ENCODE assay signal across 9 mouse cellular contexts in the genomic region with DNA sequence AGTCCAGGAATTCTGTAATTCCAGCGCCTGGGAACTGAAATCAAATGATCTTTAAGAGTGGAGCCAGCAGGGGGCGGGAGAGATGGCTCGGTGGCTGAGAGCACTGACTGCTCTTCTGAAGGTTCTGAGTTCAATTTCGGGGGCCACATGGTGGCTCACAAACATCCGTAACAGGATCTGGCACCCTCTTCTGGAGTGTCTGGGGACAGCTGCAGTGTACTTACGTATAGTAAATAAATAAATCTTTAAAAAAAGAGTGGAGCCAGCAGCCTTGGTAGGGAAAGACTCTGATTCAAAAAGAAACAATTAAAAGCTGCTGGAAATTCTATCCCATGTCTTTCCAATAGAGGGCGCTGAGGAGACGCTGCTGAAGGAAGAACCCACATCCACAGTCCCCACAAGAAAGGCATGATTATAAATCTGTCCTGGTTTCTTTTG. TPM values are rescaled to one million over a fixed set of nuclear protein-coding genes. Genes with fewer than 3 reads are reported as not detected.
DNase-seq lines count a peak whose midpoint lies in the region; ATAC-seq and TF ChIP-seq lines count a peak whose summit lies in the region.
"Had no signal": no experiment of that assay in that cellular context is flagged by ENCODE, and none has a peak within 500 bp of the region (broad histone marks: within the 10 kb centered on the region; RNA-seq: fewer than 3 reads in every experiment).

No protein-coding gene starts in this region.

- TF ChIP-seq POLR2A in thymus, adult 2 months (IDR thresholded peaks at IDR 0.05; ENCODE audit: control insufficient read depth, extremely low read depth, insufficient read depth, low read length, poor library complexity): no peak

- DNase-seq in heart, adult 9 months (ENCODE audit: low spot score in 2 of 2): no peak
- DNase-seq in thymus, adult 2 months: peak; percentile 13
- no peak for DNase-seq in thymus, adult 18-20 months
- DNase-seq in cerebellum, postnatal 14 days: peak; percentile 53 to 61
- peak; percentile 66 to 73 for DNase-seq in kidney, postnatal 4 days
- peak; percentile 32 for DNase-seq in thymus, postnatal 14 days

- no peaks in the 10 kb centered on the region for H3K9me3 ChIP-seq in heart, embryonic 13.5 days
- H3K9me3 ChIP-seq in forebrain, embryonic 12.5 days: no peaks in the 10 kb centered on the region
- H3K9me3 ChIP-seq: liver, embryonic 15.5 days had no signal

- no peaks in the 10 kb centered on the region for H3K36me3 ChIP-seq in heart, embryonic 13.5 days
- no peaks in the 10 kb centered on the region for H3K36me3 ChIP-seq in thymus, adult 2 months (ENCODE audit: control insufficient read depth, insufficient read depth, low read length)
- no peaks in the 10 kb centered on the region for H3K36me3 ChIP-seq in forebrain, embryonic 12.5 days (replicated peaks)
- H3K36me3 ChIP-seq: liver, embryonic 15.5 days had no signal

- no peaks in the 10 kb centered on the region for H3K27me3 ChIP-seq in heart, embryonic 13.5 days (replicated peaks)
- no peaks in the 10 kb centered on the region for H3K27me3 ChIP-seq in thymus, adult 2 months (ENCODE audit: control insufficient read depth, insufficient read depth, low read length)
- no peaks in the 10 kb centered on the region; the same call in 1 of the 2 replicates for H3K27me3 ChIP-seq in forebrain, embryonic 12.5 days

- no peak overlapping the region for H3K4me2 ChIP-seq in heart, embryonic 13.5 days
- H3K4me2 ChIP-seq in forebrain, embryonic 12.5 days: no peak overlapping the region
- H3K4me2 ChIP-seq: liver, embryonic 15.5 days had no signal

- TF ChIP-seq CTCF in thymus, adult 2 months (IDR thresholded peaks at IDR 0.05; ENCODE audit: borderline replicate concordance, control insufficient read depth, extremely low read depth, insufficient read depth, low read length, poor library complexity): no peak

- H3K4me1 ChIP-seq in heart, embryonic 13.5 days: peaks cover 31% of the 10 kb centered on the region
- H3K4me1 ChIP-seq in thymus, adult 2 months (replicated peaks; ENCODE audit: control insufficient read depth, insufficient read depth, low read length): no peaks in the 10 kb centered on the region
- H3K4me1 ChIP-seq in forebrain, embryonic 12.5 days: peaks cover 5% of the 10 kb centered on the region; the same call in 1 of the 2 replicates
- H3K4me1 ChIP-seq: liver, embryonic 15.5 days had no signal

- no peak for ATAC-seq in heart, embryonic 13.5 days (ENCODE audit: extremely low read depth, insufficient number of reproducible peaks, low FRiP score, low TSS enrichment)
- no peak for ATAC-seq in forebrain, embryonic 12.5 days (ENCODE audit: low FRiP score)

- no peak overlapping the region for H3K4me3 ChIP-seq in heart, embryonic 13.5 days
- no peak overlapping the region for H3K4me3 ChIP-seq in thymus, adult 2 months (ENCODE audit: control insufficient read depth, insufficient read depth, low read length)
- H3K4me3 ChIP-seq in forebrain, embryonic 12.5 days (replicated peaks): no peak overlapping the region
- H3K4me3 ChIP-seq: liver, embryonic 15.5 days had no signal

- WGBS in heart, embryonic 13.5 days: 18% methylated on average over 8 of the region's 8 CpGs
- 16% methylated on average over 8 of the region's 8 CpGs for WGBS in thymus, adult 2 months
- 16% methylated on average over 8 of the region's 8 CpGs for WGBS in forebrain, embryonic 12.5 days

- peak overlapping the region; percentile 96 for H3K27ac ChIP-seq in heart, embryonic 13.5 days (replicated peaks)
- no peak overlapping the region for H3K27ac ChIP-seq in thymus, adult 2 months (ENCODE audit: control insufficient read depth, insufficient read depth, low read length)
- H3K27ac ChIP-seq in forebrain, embryonic 12.5 days: no peak overlapping the region
- H3K27ac ChIP-seq: liver, embryonic 15.5 days had no signal

- no peak overlapping the region for H3K9ac ChIP-seq in heart, embryonic 13.5 days
- no peak overlapping the region for H3K9ac ChIP-seq in forebrain, embryonic 12.5 days
- H3K9ac ChIP-seq: liver, embryonic 15.5 days had no signal

RNA-seq across cellular contexts. Expression of a gene that starts 8.7 kb away (rescaled TPM):
- polyA plus RNA-seq in heart, embryonic 13.5 days (2015; fragmentation: Nextera tagmentation; extraction: Ambion mirVana): 8.5 and 9.4 TPM in 2 replicates
- polyA plus RNA-seq in thymus, adult 2 months (2012; rRNA removed): 12.7 and 14.6 TPM in 2 replicates
- 7.2 and 7.4 TPM in 2 replicates for polyA plus RNA-seq in forebrain, embryonic 12.5 days (2016; fragmentation: Nextera tagmentation; extraction: Ambion mirVana)

RNA-seq across cellular contexts. Expression of a gene that starts 23.6 kb away (rescaled TPM):
- polyA plus RNA-seq in heart, embryonic 13.5 days (2015; fragmentation: Nextera tagmentation; extraction: Ambion mirVana): 41.4 and 49.5 TPM in 2 replicates
- 23.8 and 25.1 TPM in 2 replicates for polyA plus RNA-seq in thymus, adult 2 months (2012; rRNA removed)
- 37.6 and 37.9 TPM in 2 replicates for polyA plus RNA-seq in forebrain, embryonic 12.5 days (2016; fragmentation: Nextera tagmentation; extraction: Ambion mirVana)

RNA-seq across cellular contexts. Expression of a gene that starts 23.7 kb away (rescaled TPM):
- polyA plus RNA-seq in heart, embryonic 13.5 days (2015; fragmentation: Nextera tagmentation; extraction: Ambion mirVana): 1.4 and 1.7 TPM in 2 replicates
- polyA plus RNA-seq in thymus, adult 2 months (2012; rRNA removed): 1.1 and 1.4 TPM in 2 replicates
- polyA plus RNA-seq in forebrain, embryonic 12.5 days (2016; fragmentation: Nextera tagmentation; extraction: Ambion mirVana): 2.5 and 3.4 TPM in 2 replicates

RNA-seq across cellular contexts. Expression of a gene that starts 24.9 kb away (rescaled TPM):
- polyA plus RNA-seq in heart, embryonic 13.5 days (2015; fragmentation: Nextera tagmentation; extraction: Ambion mirVana): 0.09 TPM in 2 replicates
- polyA plus RNA-seq in thymus, adult 2 months (2012; rRNA removed): 0.57 and 0.59 TPM in 2 replicates
- 0.09 and 0.14 TPM in 2 replicates for polyA plus RNA-seq in forebrain, embryonic 12.5 days (2016; fragmentation: Nextera tagmentation; extraction: Ambion mirVana)
- polyA plus RNA-seq: liver, embryonic 15.5 days had no signal

RNA-seq across cellular contexts. Expression of a gene that starts 26.2 kb away (rescaled TPM):
- 29.5 and 33.5 TPM in 2 replicates for polyA plus RNA-seq in heart, embryonic 13.5 days (2015; fragmentation: Nextera tagmentation; extraction: Ambion mirVana)
- 54.2 and 61.4 TPM in 2 replicates for polyA plus RNA-seq in thymus, adult 2 months (2012; rRNA removed)
- polyA plus RNA-seq in forebrain, embryonic 12.5 days (2016; fragmentation: Nextera tagmentation; extraction: Ambion mirVana): 57.5 and 60.3 TPM in 2 replicates

Comparison
In these comparisons a context has a peak if more than half of its experiments do, and no peak if none do; other contexts are left out.
1. DNase-seq: peak in thymus, adult 2 months (single experiment), cerebellum, postnatal 14 days (2 of 2), kidney, postnatal 4 days (2 of 2) and thymus, postnatal 14 days (single experiment); none in heart, adult 9 months (0 of 2) and thymus, adult 18-20 months (0 of 2).